Mouse (Mus musculus) embryonic facial prominence, embryonic 14.5 days (tissue): ENCODE measurements at regions not wholly inside any gene's neighbourhood (a gene's known extent, or its start where the extent isn't known, plus 50 kb on each side); places are given as distances from the start of the nearest gene placed in this dataset.
A peak's percentile ranks its signal among the peaks of the same experiment; 100 is the strongest.

Source experiments
- ATAC-seq: fragments of 200-750 bp; cut with Nextera tagmentation; 2 replicates; pipeline ENCODE4 v1.8.0; 2017; ENCODE audit warnings: low read depth, moderate number of reproducible peaks, moderate TSS enrichment
- DNase-seq: peaks from one replicate; pipeline ENCODE4 v3.0.0-alpha.2; 2015; ENCODE audit warnings: low spot score
- H3K27ac ChIP-seq: fragments of 300-500 bp; sonication (generic); replicated peaks from 2 replicates; pipeline ENCODE4 v1.5.1; 2014; ENCODE audit warnings: low read depth, mild to moderate bottlenecking, low read length, moderate library complexity
- H3K27me3 ChIP-seq: fragments of 300-500 bp; sonication (generic); replicated peaks from 2 replicates; pipeline ENCODE4 v1.6.1; 2014; ENCODE audit warnings: low read length; ENCODE audit not compliant: control insufficient read depth, insufficient read depth
- H3K36me3 ChIP-seq: fragments of 300-500 bp; sonication (generic); 2 replicates; pipeline ENCODE4 v1.6.1; 2014; ENCODE audit warnings: low read length, mixed read lengths; ENCODE audit not compliant: control insufficient read depth, insufficient read depth
- H3K4me1 ChIP-seq: fragments of 300-500 bp; sonication (generic); 2 replicates; pipeline ENCODE4 v1.6.1; 2014; ENCODE audit warnings: antibody characterized with exemption, low read length; ENCODE audit not compliant: control insufficient read depth, insufficient read depth
- H3K4me2 ChIP-seq: fragments of 300-500 bp; sonication (generic); 2 replicates; pipeline ENCODE4 v1.6.1; 2014; ENCODE audit warnings: low read depth, mild to moderate bottlenecking, low read length, moderate library complexity, mixed read lengths
- H3K4me3 ChIP-seq: fragments of 300-500 bp; sonication (generic); 2 replicates; pipeline ENCODE4 v1.5.1; 2014; ENCODE audit warnings: low read depth, mild to moderate bottlenecking, low read length
- H3K9ac ChIP-seq: fragments of 300-500 bp; sonication (generic); 2 replicates; pipeline ENCODE4 v1.6.1; 2014; ENCODE audit warnings: low read depth, mild to moderate bottlenecking, low read length, moderate library complexity, mixed read lengths
- H3K9me3 ChIP-seq: fragments of 300-500 bp; sonication (generic); 2 replicates; pipeline ENCODE4 v1.6.1; 2016; ENCODE audit warnings: low read length; ENCODE audit not compliant: control insufficient read depth
- WGBS: fragments of 180-500 bp; shearing (Covaris S2); extraction: QIAGEN DNeasy Blood & Tissue Kit; methylation state at CpG from one replicate; pipeline ENCODE4 v1.1.7; 2014; 5-methylcytosine and 5-hydroxymethylcytosine counted together

GRCm38 (mm10) chr4:125765171-125765570 lies 259.2 kb upstream of the Csf3r start:
- no peak overlapping the region for H3K27ac ChIP-seq
- no peak for DNase-seq
- no peak overlapping the region for H3K4me2 ChIP-seq

GRCm38 (mm10) chr4:125777126-125777525 lies 247.2 kb upstream of the Csf3r start:
- no peaks in the 10 kb centered on the region for H3K4me1 ChIP-seq
- H3K36me3 ChIP-seq: no peaks in the 10 kb centered on the region
- H3K27ac ChIP-seq: no peak overlapping the region
- no peak overlapping the region for H3K9ac ChIP-seq
- ATAC-seq (no peak), DNase-seq (no peak)
- no peak overlapping the region for H3K4me2 ChIP-seq
- no peaks in the 10 kb centered on the region for H3K9me3 ChIP-seq
- no peaks in the 10 kb centered on the region; the same call in 1 of the 2 replicates for H3K27me3 ChIP-seq
- H3K4me3 ChIP-seq: no peak overlapping the region
- WGBS: 83% methylated on average over 4 of the region's 4 CpGs

More at GRCm38 (mm10) chr4:125765171-125765570, 259.2 kb upstream of the Csf3r start:
- no peaks in the 10 kb centered on the region for H3K27me3 ChIP-seq
- no peak overlapping the region for H3K4me3 ChIP-seq
- H3K9me3 ChIP-seq: no peaks in the 10 kb centered on the region
- H3K9ac ChIP-seq: no peak overlapping the region
- no peak for ATAC-seq
- H3K4me1 ChIP-seq: no peaks in the 10 kb centered on the region
- WGBS: 70% methylated on average over 8 of the region's 8 CpGs
- no peaks in the 10 kb centered on the region for H3K36me3 ChIP-seq

GRCm38 (mm10) chr4:125780113-125780512 lies 244.2 kb upstream of the Csf3r start:
- no peak for DNase-seq
- H3K36me3 ChIP-seq: no peaks in the 10 kb centered on the region

GRCm38 (mm10) chr4:125780921-125781487 lies 243.3 kb upstream of the Csf3r start:
- 13% methylated on average over 12 of the region's 12 CpGs for WGBS
- H3K27me3 ChIP-seq: no peaks in the 10 kb centered on the region; the same call in 1 of the 2 replicates
- no peak overlapping the region for H3K9ac ChIP-seq
- H3K9me3 ChIP-seq: no peaks in the 10 kb centered on the region
- no peak overlapping the region for H3K4me2 ChIP-seq
- no peaks in the 10 kb centered on the region for H3K4me1 ChIP-seq
- H3K27ac ChIP-seq: no peak overlapping the region
- no peak overlapping the region for H3K4me3 ChIP-seq
- ATAC-seq (no peak), DNase-seq (peak; percentile 22)
- no peaks in the 10 kb centered on the region for H3K36me3 ChIP-seq

More at GRCm38 (mm10) chr4:125780113-125780512, 244.2 kb upstream of the Csf3r start:
- Histone ChIP-seq H3K4me3 (no peak overlapping the region), H3K4me2 (no peak overlapping the region), H3K9ac (no peak overlapping the region), H3K4me1 (no peaks in the 10 kb centered on the region), H3K9me3 (no peaks in the 10 kb centered on the region), H3K27me3 (no peaks in the 10 kb centered on the region; the same call in 1 of the 2 replicates), H3K27ac (no peak overlapping the region)
- no peak for ATAC-seq
- WGBS: 47% methylated on average over 4 of the region's 4 CpGs

- H3K4me1 ChIP-seq: no peaks in the 10 kb centered on the region
- H3K9me3 ChIP-seq: no peaks in the 10 kb centered on the region
- H3K4me3 ChIP-seq: no peak overlapping the region
- WGBS: 72% methylated on average over 3 of the region's 3 CpGs
- H3K27me3 ChIP-seq: no peaks in the 10 kb centered on the region; the same call in 1 of the 2 replicates
- H3K4me2 ChIP-seq: no peak overlapping the region
- H3K36me3 ChIP-seq: no peaks in the 10 kb centered on the region
- ATAC-seq (no peak), DNase-seq (no peak)
- H3K9ac ChIP-seq: no peak overlapping the region
- no peak overlapping the region for H3K27ac ChIP-seq
Observed at GRCm38 (mm10) chr4:125782346-125782745, 242.0 kb upstream of the Csf3r start.

GRCm38 (mm10) chr4:125786083-125786482 lies 238.3 kb upstream of the Csf3r start:
- Histone ChIP-seq H3K9me3 (no peaks in the 10 kb centered on the region), H3K27me3 (no peaks in the 10 kb centered on the region; the same call in 1 of the 2 replicates), H3K4me1 (no peaks in the 10 kb centered on the region), H3K4me2 (no peak overlapping the region), H3K36me3 (no peaks in the 10 kb centered on the region), H3K27ac (no peak overlapping the region), H3K4me3 (no peak overlapping the region), H3K9ac (no peak overlapping the region)
- WGBS: 21% methylated on average over 3 of the region's 3 CpGs
- no peak for DNase-seq
- no peak for ATAC-seq

GRCm38 (mm10) chr4:125794679-125795078 lies 229.7 kb upstream of the Csf3r start:
- no peak for ATAC-seq
- H3K4me3 ChIP-seq: no peak overlapping the region
- 73% methylated on average over 4 of the region's 4 CpGs for WGBS

GRCm38 (mm10) chr4:125807923-125808322 lies 216.4 kb upstream of the Csf3r start:
- Histone ChIP-seq H3K4me3 (no peak overlapping the region), H3K27me3 (no peaks in the 10 kb centered on the region), H3K4me1 (no peaks in the 10 kb centered on the region), H3K9me3 (peaks cover 3% of the 10 kb centered on the region; the same call in 1 of the 2 replicates), H3K4me2 (no peak overlapping the region), H3K9ac (no peak overlapping the region), H3K36me3 (no peaks in the 10 kb centered on the region), H3K27ac (no peak overlapping the region)
- 90% methylated on average over 4 of the region's 4 CpGs for WGBS
- DNase-seq: no peak
- no peak for ATAC-seq

More at GRCm38 (mm10) chr4:125794679-125795078, 229.7 kb upstream of the Csf3r start:
- Histone ChIP-seq H3K4me1 (no peaks in the 10 kb centered on the region), H3K9ac (no peak overlapping the region), H3K27ac (no peak overlapping the region), H3K27me3 (no peaks in the 10 kb centered on the region), H3K36me3 (no peaks in the 10 kb centered on the region), H3K9me3 (no peaks in the 10 kb centered on the region), H3K4me2 (no peak overlapping the region)
- DNase-seq: no peak

GRCm38 (mm10) chr4:125809446-125810108 lies 214.8 kb upstream of the Csf3r start:
- H3K4me1 ChIP-seq: no peaks in the 10 kb centered on the region
- H3K27ac ChIP-seq: no peak overlapping the region
- H3K4me2 ChIP-seq: no peak overlapping the region
- H3K9ac ChIP-seq: no peak overlapping the region
- DNase-seq (no peak), ATAC-seq (no peak)
- H3K27me3 ChIP-seq: no peaks in the 10 kb centered on the region
- no peaks in the 10 kb centered on the region for H3K36me3 ChIP-seq
- peaks cover 3% of the 10 kb centered on the region; the same call in 1 of the 2 replicates for H3K9me3 ChIP-seq
- WGBS: 30% methylated on average over 9 of the region's 9 CpGs
- no peak overlapping the region for H3K4me3 ChIP-seq
